Mouse (Mus musculus) heart, embryonic 14.5 days (tissue): ENCODE data around the gene Krt6b. TPM values are rescaled to one million over a fixed set of nuclear protein-coding genes. Genes with fewer than 3 reads are reported as not detected.

Experiments used
- ATAC-seq: fragments of 200-750 bp; cut with Nextera tagmentation; 2 replicates; pipeline ENCODE4 v1.8.0; 2017; ENCODE audit warnings: low read depth, moderate TSS enrichment; ENCODE audit not compliant: insufficient number of reproducible peaks, insufficient read depth, low FRiP score
- H3K27ac ChIP-seq, 2 experiments: fragments of 200-500 bp in 1 of 2; fragments of 300-500 bp in 1 of 2; sonication (generic) in 1 of 2; replicated peaks in 1 of 2; 2 replicates each; pipeline ENCODE4 v1.5.1; 2012 to 2014; ENCODE audit warnings: low read depth in 2 of 2, low read length in 2 of 2, control low read depth in 1 of 2, mild to moderate bottlenecking in 1 of 2, mixed read lengths in 1 of 2; ENCODE audit not compliant: control insufficient read depth in 1 of 2, insufficient read depth in 1 of 2
- H3K27me3 ChIP-seq: fragments of 300-500 bp; sonication (generic); 2 replicates; pipeline ENCODE4 v1.6.1; 2014; ENCODE audit warnings: mild to moderate bottlenecking, low read length, control low read depth; ENCODE audit not compliant: control insufficient read depth, insufficient read depth
- H3K36me3 ChIP-seq: fragments of 300-500 bp; sonication (generic); 2 replicates; pipeline ENCODE4 v1.6.1; 2014; ENCODE audit warnings: mild to moderate bottlenecking, control low read depth, low read length, mixed read lengths; ENCODE audit not compliant: control insufficient read depth, insufficient read depth
- H3K4me1 ChIP-seq, 2 experiments: fragments of 200-500 bp in 1 of 2; fragments of 300-500 bp in 1 of 2; sonication (generic) in 1 of 2; 2 replicates each; pipeline ENCODE4 v1.6.1; 2012 to 2014; ENCODE audit warnings: low read length in 2 of 2, control low read depth in 1 of 2, mixed read lengths in 1 of 2; ENCODE audit not compliant: control insufficient read depth in 2 of 2, insufficient read depth in 2 of 2
- H3K4me2 ChIP-seq: fragments of 300-500 bp; sonication (generic); 2 replicates; pipeline ENCODE4 v1.6.1; 2014; ENCODE audit warnings: mild to moderate bottlenecking, low read length
- H3K4me3 ChIP-seq, 2 experiments: fragments of 200-500 bp in 1 of 2; fragments of 300-500 bp in 1 of 2; sonication (generic) in 1 of 2; 2 replicates each; pipeline ENCODE4 v1.5.1; 2012 to 2014; ENCODE audit warnings: low read length in 2 of 2, mild to moderate bottlenecking in 2 of 2, control low read depth in 1 of 2, low read depth in 1 of 2, moderate library complexity in 1 of 2; ENCODE audit not compliant: control insufficient read depth in 1 of 2, insufficient read depth in 1 of 2
- H3K9ac ChIP-seq: fragments of 300-500 bp; sonication (generic); 2 replicates; pipeline ENCODE4 v1.6.1; 2014; ENCODE audit warnings: mild to moderate bottlenecking, low read length
- H3K9me3 ChIP-seq: fragments of 300-500 bp; sonication (generic); 2 replicates; pipeline ENCODE4 v1.6.1; 2016; ENCODE audit warnings: low read length, control low read depth; ENCODE audit not compliant: control insufficient read depth
- WGBS: fragments of 180-500 bp; shearing (Covaris S2); extraction: QIAGEN DNeasy Blood & Tissue Kit; methylation state at CpG from one replicate; pipeline ENCODE4 v1.1.7; 2014; 5-methylcytosine and 5-hydroxymethylcytosine counted together
- microRNA-seq: library from miRNA; unstranded; fragments of <30 nt; microRNA quantifications from one replicate; pipeline ENCODE4, GENCODE M21; 2016
- polyA plus RNA-seq: library from polyadenylated mRNA; unstranded; fragments of >200 nt; fragmentation: Nextera tagmentation; extraction: Ambion mirVana; gene quantifications from 2 replicates; pipeline ENCODE4 v1.2.1, GENCODE M21; 2014

The Krt6b gene
- polyA plus RNA-seq, 1 experiment from 2014 or later: not detected

DNA sequence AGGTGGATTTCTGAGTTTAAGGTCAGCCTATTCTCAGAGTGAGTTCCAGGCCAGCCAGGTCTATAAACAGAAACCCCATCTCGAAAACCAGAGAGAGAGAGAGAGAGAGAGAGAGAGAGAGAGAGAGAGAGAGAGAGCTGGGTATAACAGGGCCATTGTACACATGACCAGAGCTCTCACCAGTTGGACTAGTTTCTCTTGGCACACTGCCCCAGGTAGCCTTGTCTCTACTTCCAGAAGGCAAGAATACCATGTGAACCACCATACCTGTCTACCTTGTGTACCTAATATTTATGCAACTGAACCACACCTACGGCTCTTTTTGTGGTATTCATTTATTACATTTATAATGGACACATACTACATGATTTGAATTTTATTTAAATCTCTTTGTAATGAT is 8.1 kb upstream of the Krt6b start:
- Histone ChIP-seq H3K36me3 (no peaks in the 10 kb centered on the region), H3K4me3 (no peak overlapping the region), H3K27ac (no peak overlapping the region), H3K27me3 (no peaks in the 10 kb centered on the region), H3K4me1 (no peaks in the 10 kb centered on the region), H3K4me2 (no peak overlapping the region), H3K9ac (no peak overlapping the region), H3K9me3 (no peaks in the 10 kb centered on the region)
- WGBS: 51% methylated on average over 2 of the region's 2 CpGs
- no peak for ATAC-seq

DNA sequence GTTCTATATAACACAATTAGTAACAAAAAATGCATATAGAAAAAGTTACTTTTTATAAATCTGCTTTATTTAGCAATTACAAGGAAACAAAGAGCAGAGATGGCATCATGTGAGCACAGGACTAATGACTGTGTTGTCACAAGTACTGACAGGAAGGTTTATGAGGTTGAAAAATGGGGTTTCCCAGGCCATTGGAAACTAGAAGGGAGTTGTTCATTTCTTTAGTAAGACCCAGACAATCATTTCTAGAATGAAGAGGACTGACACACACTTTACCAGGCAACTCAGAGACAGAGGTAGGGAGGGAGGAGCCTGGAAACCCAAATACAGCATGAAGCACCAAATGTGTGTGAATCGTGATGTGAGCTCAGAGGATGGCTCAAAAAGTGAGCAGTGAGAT is 4.1 kb downstream of the Krt6b start:
- Histone ChIP-seq H3K4me3 (no peak overlapping the region), H3K27ac (no peak overlapping the region), H3K36me3 (no peaks in the 10 kb centered on the region), H3K27me3 (no peaks in the 10 kb centered on the region), H3K4me1 (no peaks in the 10 kb centered on the region), H3K4me2 (no peak overlapping the region), H3K9ac (no peak overlapping the region), H3K9me3 (no peaks in the 10 kb centered on the region)
- no peak for ATAC-seq
- WGBS: 67% methylated on average over 1 of the region's 1 CpGs

DNA sequence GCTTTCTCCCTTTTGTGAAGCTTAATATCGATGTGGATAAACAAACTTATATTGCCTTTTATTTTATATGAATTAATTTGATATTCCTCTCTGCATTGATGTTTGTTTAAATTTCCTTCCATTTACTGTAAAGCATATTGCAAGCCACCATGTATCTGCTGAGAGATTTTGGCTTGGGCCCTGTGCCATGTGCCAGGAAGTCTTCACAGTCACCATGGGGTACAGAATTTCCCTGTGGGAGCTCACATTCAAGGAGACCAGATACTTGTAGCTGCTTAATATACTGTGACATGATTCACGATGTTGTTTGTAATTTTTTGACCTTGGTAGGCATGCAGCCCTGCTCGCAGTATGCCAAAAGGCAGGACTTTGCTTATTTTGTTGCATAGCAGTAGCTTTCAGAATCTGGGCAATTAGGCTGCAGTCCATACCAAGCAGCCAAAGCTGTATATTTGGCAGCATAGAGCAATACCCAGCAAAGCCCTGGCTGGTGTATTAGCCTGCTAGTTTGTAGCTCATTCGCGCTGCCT is 27.3 kb downstream of the Krt6b start:
- Histone ChIP-seq H3K9me3 (0 out of 2 replicates have a peak, but pooled peaks cover 4% of the 10 kb centered on the region), H3K27ac (no peak overlapping the region), H3K4me3 (no peak overlapping the region), H3K36me3 (no peaks in the 10 kb centered on the region), H3K4me2 (no peak overlapping the region), H3K27me3 (no peaks in the 10 kb centered on the region), H3K9ac (no peak overlapping the region), H3K4me1 (no peaks in the 10 kb centered on the region)
- 79% methylated on average over 5 of the region's 5 CpGs for WGBS
- ATAC-seq: no peak

GRCm38 (mm10) chr15:101647280-101647679 is 32.8 kb downstream of the Krt6b start, which contains the start of gene Gm5478:
TSS of gene Gm5478 (minus strand) at chr15:101647380.
- Histone ChIP-seq H3K36me3 (no peaks in the 10 kb centered on the region), H3K4me1 (no peaks in the 10 kb centered on the region), H3K4me3 (no peak within 1 kb of the TSS), H3K4me2 (no peak within 1 kb of the TSS), H3K9ac (no peak within 1 kb of the TSS), H3K9me3 (no peaks in the 10 kb centered on the region), H3K27me3 (no peaks in the 10 kb centered on the region), H3K27ac (no peak within 1 kb of the TSS)
- no peak for ATAC-seq
- WGBS: 63% methylated on average over 3 of the region's 3 CpGs

GRCm38 (mm10) chr15:101627884-101628283 is 52.2 kb downstream of the Krt6b start, which contains the start of gene Gm5414:
TSS of gene Gm5414 (minus strand) at chr15:101628188.
- Histone ChIP-seq H3K4me2 (no peak within 1 kb of the TSS), H3K36me3 (no peaks in the 10 kb centered on the region), H3K4me3 (no peak within 1 kb of the TSS), H3K27ac (no peak within 1 kb of the TSS), H3K9ac (no peak within 1 kb of the TSS), H3K27me3 (0 out of 2 replicates have a peak, but pooled peaks cover 4% of the 10 kb centered on the region), H3K9me3 (no peaks in the 10 kb centered on the region), H3K4me1 (no peaks in the 10 kb centered on the region)
- WGBS: 66% methylated on average over 2 of the region's 2 CpGs
- no peak for ATAC-seq

Small RNA genes within 50 kb of the gene (microRNA-seq; reads per million reads assigned to microRNA genes)
- gene Gm44323 (not detected), gene Gm44342 (not detected), gene Gm44383 (not detected), gene Gm44479 (not detected)

Other genes starting within 250 kb of the Krt6b start
- gene Krt87, start 241.5 kb downstream of the Krt6b start, polyA plus RNA-seq: not detected in 2 replicates
- gene Krt88, start 232.5 kb downstream of the Krt6b start, polyA plus RNA-seq: not detected in 2 replicates
- gene Krt81, start 216.5 kb downstream of the Krt6b start, polyA plus RNA-seq: not detected in 2 replicates
- not detected in 2 replicates for gene Krt86, start 206.8 kb downstream of the Krt6b start, polyA plus RNA-seq
- not detected in 2 replicates for gene Krt83, start 188.8 kb downstream of the Krt6b start, polyA plus RNA-seq
- not detected in 2 replicates for gene Gm49425, start 163.0 kb downstream of the Krt6b start, polyA plus RNA-seq
- gene Krt84, start 147.5 kb downstream of the Krt6b start, polyA plus RNA-seq: not detected in 2 replicates
- not detected in 2 replicates for gene Krt82, start 129.6 kb downstream of the Krt6b start, polyA plus RNA-seq
- not detected in 2 replicates for gene Krt90, start 117.3 kb downstream of the Krt6b start, polyA plus RNA-seq
- 0.05 TPM in 1 of 2 replicates, not detected in the other for gene Krt75, start 106.4 kb downstream of the Krt6b start, polyA plus RNA-seq
- gene Gm5414, start 52.1 kb downstream of the Krt6b start, polyA plus RNA-seq: not detected in 2 replicates
- not detected in 2 replicates for gene Gm5478, start 32.9 kb downstream of the Krt6b start, polyA plus RNA-seq
- not detected in 2 replicates for gene Krt6a, start 14.0 kb upstream of the Krt6b start, polyA plus RNA-seq
- not detected in 2 replicates for gene Krt5, start 32.6 kb upstream of the Krt6b start, polyA plus RNA-seq
- not detected in 2 replicates for gene Krt71, start 62.8 kb upstream of the Krt6b start, polyA plus RNA-seq
- not detected in 2 replicates for gene Krt72, start 106.2 kb upstream of the Krt6b start, polyA plus RNA-seq
- gene Krt73, start 122.1 kb upstream of the Krt6b start, polyA plus RNA-seq: not detected in 2 replicates
- not detected in 2 replicates for gene Krt2, start 137.9 kb upstream of the Krt6b start, polyA plus RNA-seq
- 0.31 and 0.55 TPM in 2 replicates for gene Krt1, start 170.5 kb upstream of the Krt6b start, polyA plus RNA-seq
- not detected in 2 replicates for gene Krt77, start 189.4 kb upstream of the Krt6b start, polyA plus RNA-seq
- not detected in 2 replicates for gene Krt76, start 212.6 kb upstream of the Krt6b start, polyA plus RNA-seq
- gene Krt4, start 244.4 kb upstream of the Krt6b start, polyA plus RNA-seq: 0.42 TPM in 1 of 2 replicates, not detected in the other